Mouse (Mus musculus): ENCODE data around the gene Hnrnpa1.
"Not testable (repeated sequence)": the region's sequence is repeated elsewhere in the genome, so short reads cannot be mapped to it uniquely, and the experiment has no call there.

The Hnrnpa1 gene

DNA sequence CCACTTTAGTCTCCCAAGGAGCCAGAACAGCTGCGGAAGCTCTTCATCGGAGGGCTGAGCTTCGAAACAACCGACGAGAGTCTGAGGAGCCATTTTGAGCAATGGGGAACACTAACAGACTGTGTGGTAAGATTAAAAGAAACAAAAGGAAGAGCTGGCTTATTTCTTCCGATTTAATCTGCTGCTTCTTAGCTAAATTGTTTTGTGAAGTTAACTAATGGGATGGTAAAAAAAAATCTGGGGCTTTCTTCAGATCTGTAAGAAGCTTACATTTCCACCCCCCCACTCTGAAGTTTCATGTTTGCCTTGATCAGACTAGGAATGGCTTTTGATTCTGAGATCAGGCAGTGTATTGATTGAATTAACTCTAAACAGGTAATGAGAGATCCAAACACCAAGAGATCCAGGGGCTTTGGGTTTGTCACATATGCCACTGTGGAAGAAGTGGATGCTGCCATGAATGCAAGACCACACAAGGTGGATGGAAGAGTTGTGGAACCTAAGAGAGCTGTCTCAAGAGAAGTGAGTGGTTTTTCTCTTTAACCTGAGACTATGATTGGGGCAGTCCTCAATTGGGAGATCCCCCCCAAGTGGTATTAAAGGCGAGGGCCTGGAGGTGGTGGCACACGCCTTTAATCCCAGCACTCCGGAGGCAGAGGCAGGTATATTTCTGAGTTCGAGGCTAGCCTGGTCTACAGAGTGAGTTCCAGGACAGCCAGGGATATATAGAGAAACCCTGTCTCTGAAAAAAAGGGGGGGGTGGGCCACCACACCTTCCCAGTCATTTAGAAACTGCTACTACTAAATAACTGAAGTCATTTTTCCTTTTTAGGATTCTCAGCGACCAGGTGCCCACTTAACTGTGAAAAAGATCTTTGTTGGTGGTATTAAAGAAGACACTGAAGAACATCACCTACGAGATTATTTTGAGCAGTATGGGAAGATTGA, 1.1 kb downstream of the Hnrnpa1 start:
- not testable (repeated sequence) for DNase-seq (ENCODE audit: inconsistent ontology term)

DNA sequence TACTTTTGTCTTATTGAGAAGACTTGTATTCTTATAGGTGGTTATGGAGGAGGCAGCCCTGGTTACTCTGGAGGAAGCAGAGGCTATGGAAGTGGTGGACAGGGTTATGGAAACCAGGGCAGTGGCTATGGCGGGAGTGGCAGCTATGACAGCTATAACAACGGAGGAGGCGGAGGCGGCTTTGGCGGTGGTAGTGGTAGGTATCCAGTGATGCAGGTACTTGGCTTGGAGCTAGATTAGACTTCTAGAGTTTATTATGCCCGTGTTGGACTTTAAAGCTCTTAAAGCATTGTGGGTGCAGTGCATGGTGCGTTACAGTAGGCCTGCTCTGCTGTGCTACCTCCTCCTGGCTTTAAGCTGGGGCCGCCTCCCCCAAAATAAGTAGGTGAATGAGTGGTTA, 2.7 kb downstream of the Hnrnpa1 start:
- no peak for DNase-seq (ENCODE audit: inconsistent ontology term)

DNA sequence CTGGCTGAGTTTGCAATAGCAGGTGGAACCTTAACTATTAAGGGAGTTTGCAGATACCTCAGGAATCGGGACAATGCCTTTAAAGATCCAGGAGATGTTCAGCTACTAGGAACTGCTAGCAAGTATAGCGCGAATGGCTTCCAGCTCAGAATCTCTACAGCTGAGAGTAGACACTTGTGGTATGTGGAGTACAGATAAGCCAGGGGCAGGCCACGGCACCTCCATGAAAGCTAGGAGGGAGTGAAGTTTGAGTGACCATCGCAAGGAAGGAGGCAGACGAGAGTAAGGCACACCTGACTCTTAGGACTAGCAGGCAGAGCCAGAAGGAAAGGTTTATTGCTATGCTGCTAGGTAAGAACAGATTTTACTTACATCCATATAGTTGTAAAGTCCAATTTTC, 5.4 kb downstream of the Hnrnpa1 start:
- no peak for DNase-seq (ENCODE audit: inconsistent ontology term)

DNA sequence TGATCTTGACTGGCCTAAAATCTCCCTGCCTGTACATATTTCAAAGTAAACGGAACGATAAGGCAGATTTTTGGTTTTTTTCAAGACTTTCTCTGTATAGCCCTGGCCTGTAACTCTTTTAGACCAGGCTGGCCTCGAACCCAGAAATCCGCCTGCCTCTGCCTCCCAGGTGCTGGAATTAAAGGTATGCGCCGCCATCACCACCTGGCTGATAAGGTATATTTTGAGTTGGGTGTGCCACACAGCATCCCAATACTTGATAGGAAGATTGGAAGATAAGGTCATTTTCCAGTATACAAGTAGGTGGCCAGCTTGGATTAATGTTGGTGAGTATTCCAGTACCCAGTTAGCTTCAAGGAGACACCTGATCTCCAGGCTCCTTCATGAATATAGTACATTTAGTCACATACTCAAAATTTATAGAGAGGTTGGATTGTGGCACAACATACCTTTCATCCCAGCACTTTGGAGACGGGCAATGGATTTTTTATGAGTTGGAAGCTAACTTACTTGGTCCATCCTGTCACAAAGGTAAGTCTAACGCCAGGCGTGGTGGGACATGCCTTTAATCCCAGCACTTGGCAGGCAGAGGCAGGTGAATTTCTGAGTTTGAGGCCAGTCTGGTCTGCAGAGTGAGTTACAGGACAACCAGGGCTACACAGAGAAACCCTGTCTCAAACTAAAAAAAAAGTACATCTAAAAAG, 7.0 kb downstream of the Hnrnpa1 start:
- no peak for DNase-seq (ENCODE audit: inconsistent ontology term)

DNA sequence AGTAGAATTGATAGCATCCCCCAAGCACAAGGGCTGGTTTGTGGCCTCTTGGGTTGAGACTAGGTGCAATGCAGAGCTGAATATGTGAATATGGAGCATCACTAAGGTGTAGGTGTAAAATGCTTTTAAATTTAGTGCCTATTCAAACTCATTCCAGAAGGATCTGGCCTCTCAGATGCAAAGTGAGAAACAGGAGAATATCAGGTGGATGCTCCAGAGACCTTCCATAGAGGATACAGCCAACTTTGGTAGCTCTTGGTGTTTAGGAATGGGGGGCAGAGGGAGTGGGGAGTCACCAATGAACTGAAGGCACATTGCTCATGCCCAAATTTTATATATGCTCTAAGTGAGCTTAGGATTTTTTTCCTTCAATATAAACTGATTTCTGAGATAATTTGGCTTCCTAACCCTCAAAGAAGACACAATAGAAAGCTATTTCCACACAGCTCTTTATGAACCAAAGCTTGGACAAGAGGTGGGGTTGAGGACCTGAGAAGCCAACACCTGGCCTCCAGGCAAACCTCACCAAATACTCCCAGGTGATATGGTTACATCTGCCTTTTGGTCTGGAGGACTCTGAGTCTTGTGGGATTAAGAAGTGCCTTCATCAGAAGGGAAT, 7.7 kb downstream of the Hnrnpa1 start:
- DNase-seq (ENCODE audit: inconsistent ontology term) = peak; percentile 7

DNA sequence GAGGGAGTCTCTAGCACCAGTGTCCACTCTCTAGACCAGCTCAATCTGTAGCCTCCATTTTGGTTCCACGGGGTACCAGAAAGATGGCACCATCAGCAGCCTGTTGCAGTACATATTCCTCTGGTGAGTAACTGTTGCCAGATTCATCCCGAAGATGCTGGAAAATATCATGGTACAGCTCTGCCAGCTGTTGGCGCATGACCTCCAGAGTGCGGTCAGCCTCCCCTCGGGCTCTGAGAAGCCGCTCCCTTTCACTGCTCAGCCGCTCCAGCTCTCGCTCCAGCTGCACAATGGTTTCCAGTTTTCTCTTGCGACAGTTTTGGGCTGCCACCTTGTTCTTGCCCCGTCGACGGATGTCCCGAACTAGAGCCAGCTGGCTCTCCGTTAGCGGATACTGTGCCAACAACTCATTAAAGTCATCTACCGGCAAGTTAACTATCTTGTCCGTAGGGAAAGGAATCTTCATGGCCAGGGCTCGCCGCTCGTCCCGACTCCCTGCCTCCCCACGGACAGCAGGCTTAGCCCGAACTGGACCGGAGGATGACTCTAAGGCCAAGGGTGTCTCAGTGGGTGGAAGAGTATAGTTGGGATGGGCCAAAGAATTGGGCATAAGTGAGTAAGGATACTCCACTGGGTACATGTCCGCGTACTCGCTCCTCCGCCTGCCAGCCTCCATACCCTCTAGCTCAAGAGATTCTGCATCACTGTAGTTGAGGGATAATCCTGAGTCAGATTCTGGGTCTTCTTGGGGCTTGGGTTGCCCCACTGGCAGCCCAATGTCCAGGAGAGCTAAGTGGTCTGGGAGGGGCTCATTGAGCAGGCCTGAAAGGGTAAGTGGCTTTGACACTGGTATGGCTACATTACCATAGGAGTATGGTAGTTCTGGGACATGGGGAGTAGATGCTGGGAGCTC, 8.4 kb downstream of the Hnrnpa1 start:
- peak; percentile 62 for DNase-seq (ENCODE audit: inconsistent ontology term)

DNA sequence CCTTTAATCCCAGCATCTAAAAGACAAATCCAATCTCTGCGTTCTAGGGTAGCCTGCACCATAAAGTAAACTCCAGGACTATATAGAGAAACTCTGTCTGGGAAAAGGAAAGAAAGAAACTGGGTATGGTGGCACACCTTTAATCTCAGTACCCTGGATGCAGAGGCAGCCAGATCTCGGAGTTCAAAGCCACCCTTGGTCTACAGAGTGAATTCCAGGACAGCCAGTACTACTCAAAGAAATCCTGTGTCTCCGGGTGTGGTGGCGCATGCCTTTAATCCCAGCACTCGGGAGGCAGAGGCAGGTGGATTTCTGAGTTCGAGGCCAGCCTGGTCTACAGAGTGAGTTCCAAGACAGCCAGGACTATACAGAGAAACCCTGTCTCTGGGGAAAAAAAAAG, 9.3 kb downstream of the Hnrnpa1 start:
- DNase-seq (ENCODE audit: inconsistent ontology term) = not testable (repeated sequence)

DNA sequence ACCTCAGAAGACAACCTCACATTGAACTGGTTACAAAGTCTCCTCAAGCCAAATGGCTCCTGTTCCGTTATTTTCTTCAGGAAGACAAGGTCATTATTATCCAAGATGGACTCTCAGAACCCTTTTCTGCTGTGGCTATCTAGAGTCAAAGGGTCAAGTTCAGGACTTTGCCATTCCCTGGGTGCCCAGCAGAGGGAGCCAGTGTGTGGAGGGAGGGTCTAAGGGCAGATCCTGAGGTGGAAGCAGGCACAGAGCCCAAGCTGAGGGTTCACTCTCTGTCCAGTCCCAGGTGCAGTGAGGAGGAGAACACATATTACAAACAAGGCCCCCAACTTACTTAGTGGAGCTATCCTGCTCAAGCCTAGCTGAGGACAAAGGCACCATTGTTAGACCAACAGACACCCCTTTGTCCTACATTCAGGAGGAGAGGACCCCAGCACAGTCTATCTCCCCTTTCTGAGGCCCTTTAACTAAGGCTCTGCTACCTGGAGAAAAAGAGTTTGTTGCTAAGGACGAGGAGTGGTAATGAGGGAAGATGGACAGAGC, 10.0 kb downstream of the Hnrnpa1 start:
- DNase-seq (ENCODE audit: inconsistent ontology term) = peak; percentile 47

DNA sequence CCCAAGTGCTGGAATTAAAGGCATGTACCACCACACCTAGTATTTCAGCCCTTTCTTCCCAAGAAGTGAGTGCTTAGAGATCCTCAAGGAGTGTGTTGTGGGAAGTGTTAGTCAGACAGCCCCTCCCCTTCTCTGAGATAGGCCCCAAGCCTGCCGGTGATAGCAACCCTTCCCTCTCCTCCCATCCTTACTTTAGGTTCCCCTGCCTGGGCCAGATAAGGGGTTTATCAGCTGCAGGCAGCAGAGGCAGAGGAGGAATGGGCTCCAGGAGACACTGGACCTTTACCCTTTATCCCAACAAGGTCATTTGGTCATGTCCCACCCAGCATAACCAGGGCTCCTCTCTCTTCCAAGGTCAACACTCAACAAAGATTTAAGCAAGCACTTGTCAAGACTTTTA, 11.4 kb downstream of the Hnrnpa1 start:
- DNase-seq (ENCODE audit: inconsistent ontology term) = no peak

DNA sequence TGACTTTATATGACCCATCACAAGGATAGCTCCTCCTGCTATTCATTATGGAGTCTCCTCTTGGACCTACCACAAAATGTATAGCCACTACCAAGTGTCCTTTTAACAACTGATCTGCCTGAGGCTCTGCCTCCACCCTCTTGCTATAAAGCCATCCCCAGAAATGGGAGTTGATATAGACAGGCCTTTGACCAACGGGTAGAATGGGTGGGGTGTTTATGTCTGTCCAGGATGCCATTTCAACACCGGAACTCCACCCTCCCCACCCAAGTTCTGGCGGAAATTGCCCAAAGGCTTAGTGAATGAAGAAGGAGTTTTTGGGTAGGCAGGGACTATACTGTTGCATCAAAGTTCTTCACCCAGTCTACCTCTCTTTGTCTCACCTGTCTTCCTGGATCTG, 12.4 kb downstream of the Hnrnpa1 start:
- no peak for DNase-seq (ENCODE audit: inconsistent ontology term)

DNA sequence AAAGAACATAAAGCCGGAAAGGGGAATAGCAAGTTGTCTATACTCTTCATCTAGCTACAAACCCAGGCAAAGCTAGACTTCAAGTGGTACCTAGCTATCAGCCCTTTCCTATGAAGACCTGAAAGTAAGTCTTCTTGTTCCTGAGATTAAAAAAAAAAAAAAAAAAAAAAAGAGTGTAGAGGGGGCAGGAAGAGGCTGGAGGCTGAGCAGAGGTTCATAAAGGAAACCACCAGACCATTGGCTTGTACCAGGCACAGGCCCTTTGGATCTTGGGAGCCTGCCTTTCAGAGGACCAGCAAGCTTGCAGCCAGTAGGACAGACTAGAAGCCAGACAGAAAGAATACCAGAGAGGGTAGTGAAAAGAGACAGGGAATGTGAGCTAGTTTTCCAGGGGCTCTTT, 13.1 kb downstream of the Hnrnpa1 start:
- no peak for DNase-seq (ENCODE audit: inconsistent ontology term)

DNA sequence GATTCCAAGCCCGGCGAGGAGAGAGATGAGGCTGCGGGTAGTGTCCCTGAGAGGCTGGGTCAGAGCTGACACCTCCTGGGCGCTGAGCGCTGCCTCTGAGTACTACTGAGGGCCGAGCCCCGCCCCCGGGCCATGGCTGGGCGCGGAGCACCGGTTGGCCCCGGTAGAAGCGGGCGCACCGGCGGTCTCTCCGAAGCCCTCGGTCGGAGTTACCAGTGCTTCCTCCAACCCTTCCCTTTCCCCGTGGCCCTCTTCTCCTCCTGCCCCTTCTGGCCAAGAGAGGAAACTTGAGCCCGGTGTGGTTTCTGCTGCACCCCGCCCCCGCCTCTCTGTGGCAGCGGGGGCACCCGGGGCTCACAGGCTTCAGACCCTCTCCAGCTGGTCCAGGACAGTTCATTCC, 14.9 kb downstream of the Hnrnpa1 start:
- DNase-seq (ENCODE audit: inconsistent ontology term) = peak; percentile 52

DNA sequence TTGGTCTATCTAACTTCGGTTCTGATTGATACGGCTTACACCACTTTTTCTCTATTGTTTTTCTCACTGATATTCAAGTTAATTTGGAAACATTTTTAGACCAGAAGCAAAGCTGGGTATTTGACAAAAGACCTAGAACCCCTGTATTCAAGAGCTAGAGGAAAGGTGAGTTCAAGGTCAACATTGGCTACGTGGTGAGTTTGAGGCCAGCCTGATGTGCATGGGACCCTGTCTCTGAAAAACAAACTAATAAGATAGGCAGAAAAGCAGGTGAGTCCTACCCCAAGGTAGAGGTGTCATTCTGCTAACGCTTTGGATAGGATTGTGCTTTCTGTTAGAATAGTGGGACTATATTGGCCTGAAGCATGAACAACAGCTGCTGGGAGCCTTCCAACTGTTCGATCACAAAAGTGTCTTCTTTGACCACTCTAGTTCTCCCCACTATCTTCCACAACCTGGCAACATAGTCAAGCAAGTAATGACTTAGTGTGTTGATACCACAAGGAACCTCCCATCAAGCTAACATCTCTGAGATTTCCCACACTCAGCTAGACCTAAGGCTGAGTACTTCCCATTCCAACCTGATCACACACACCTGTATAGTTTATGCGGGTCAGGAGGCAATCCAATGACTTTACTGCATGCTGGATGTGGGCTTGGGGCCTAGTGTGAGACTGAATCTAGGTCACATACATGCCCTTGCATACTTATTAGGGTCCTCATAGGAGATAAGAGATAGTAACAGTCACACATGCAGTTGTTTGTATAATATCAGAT, 16.2 kb downstream of the Hnrnpa1 start:
- DNase-seq (ENCODE audit: inconsistent ontology term) = no peak

DNA sequence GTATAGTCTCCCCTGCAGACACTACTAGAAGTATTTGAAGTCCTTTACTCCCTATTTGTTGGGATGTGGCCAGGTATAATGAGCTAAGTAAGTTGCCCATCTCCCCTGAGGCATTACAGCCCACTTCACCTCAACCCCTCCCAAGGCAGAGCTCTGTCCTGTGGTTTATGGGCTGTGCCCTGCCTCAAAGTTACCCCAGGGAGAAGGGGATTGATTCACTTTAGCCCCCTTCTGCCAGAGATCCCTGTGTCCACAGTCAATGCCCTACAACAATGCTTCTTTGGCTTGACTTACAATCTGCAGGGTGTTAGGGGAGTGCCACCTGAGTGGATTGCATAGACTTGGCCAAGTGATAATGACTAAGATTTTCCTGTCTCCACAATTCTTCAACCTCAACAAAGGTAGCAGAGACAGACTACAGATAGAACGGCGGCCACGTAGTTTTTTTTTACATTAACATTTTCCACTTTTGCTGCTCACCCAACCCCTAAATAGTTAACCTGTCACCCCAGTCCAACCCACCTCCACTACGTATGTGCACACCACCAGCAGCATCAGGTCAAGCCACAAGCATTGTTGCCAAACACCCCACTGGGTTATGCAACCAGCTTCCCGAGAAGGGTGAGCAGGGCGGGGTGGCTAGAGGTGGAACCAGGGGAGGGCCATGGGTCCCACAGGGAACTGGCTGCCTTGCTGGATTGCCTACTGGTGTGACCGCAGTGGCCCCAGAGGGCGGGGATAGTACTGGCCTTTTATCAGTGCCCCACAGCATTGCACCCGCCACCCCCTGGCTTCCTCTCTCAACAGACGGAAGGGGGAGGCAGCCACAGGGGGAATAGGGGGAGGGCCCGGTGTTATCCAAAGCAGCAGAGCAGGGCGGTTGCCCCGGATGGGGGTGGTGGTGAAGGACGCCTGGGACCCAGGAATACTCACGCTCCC, 17.8 kb downstream of the Hnrnpa1 start, which contains the start of gene Nfe2:
Gene Nfe2 (minus strand): TSS at position 614 of the 939 bp plus-strand sequence.
- peak; percentile 64 for DNase-seq (ENCODE audit: inconsistent ontology term)

DNA sequence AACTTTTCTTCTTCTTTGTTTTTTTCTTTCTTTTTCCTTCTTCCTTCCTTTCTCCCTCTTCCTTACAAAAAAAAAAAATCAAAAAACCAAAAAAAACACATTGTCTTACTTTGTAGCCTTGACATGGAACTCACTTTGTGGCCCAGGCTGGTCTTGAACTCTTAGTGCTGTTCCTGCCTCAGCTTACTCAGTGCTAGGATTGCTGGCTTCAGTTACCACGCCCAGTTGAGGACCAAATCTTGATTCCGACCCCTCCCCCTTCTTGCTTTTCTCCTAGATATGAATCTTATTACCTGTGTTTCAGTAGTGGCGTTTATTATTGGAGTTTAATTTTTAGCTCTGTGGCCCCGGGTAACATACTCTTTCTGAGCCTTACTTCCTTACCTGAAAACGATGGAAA, 18.9 kb downstream of the Hnrnpa1 start:
- DNase-seq (ENCODE audit: inconsistent ontology term) = no peak

DNA sequence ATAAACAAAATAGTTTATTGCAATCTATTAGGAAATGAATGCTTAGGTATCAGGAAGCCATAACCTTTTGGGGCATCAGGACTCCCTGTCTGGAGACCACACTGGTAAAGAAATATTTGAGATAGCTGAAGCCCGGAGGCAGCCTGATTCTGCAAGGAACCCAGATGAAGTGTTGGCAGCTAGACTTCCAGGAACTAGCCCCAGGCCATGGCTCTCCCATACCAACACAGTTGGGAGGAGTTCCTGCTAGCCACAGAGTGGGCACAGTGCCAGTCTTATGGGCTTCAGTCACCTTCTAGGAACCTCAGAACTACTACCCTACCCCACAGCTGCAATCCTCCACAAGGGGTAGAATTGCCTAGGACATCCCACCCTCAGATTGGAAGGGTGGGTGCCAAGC, 19.8 kb downstream of the Hnrnpa1 start:
- DNase-seq (ENCODE audit: inconsistent ontology term) = peak; percentile 87

DNA sequence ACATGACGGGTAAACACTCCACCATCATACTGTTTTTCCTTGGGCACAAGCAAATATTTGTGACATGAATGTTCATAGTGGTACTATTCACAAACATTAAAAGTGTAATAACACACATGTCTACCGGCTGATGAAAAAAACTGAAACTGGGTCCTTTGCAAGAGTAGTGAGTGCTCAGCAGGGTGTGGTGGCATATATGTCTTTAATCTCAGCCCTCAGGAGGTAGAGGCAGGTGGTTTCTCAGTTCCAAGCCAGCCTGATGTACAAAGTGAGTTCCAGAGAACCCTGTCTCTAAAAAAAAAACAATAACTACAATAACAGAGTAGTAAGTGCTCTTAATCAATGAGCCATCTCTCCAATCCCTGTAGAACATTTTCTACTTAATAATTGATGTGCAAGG, 24.6 kb downstream of the Hnrnpa1 start:
- DNase-seq (ENCODE audit: inconsistent ontology term) = no peak

DNA sequence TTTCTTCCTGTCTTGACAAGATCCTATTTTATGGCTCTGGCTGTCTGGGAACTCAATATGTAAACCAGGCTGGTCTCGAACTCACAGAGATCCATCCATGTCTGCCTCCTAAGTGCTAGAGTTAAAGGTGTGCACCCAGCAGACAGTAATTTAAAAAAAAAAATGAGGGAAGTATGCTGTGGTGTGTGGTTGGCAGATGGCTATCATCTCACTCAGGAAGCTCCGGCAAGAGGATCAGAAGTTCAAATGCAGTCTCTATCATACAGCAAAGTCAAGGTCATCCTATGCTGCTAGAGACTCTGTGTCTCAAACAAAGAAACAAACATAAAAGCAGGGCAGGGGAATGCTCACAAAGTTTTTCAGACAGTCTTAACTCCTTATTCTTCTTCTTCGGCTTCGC, 28.7 kb downstream of the Hnrnpa1 start:
- DNase-seq (ENCODE audit: inconsistent ontology term) = no peak

Data from Muller cell, postnatal 12 days (primary cell).